In the genomic region with DNA sequence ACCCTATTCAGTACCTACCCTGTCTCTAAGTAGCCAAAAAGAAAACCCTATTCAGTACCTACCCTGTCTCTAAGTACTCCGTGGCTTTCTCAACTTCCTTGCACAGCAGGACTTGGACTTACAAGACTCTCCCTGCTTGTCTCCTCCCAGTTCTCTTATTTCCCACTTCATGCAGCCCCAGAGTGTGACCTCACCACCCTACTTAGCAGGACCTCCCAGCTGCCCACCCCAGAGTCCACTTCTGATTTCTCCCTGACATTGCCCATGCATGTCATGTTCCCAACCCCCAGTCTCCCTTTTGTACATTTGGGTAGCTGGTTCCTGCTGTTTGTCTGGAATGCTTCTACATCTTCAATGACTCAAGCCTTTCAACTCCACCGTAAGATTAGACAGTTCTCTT, we compare ENCODE assay signal across 8 mouse cellular contexts. TPM values are rescaled to one million over a fixed set of nuclear protein-coding genes. Genes with fewer than 3 reads are reported as not detected.
A peak's percentile ranks its signal among the peaks of the same experiment; 100 is the strongest.
DNase-seq lines count a peak whose midpoint lies in the region; ATAC-seq and TF ChIP-seq lines count a peak whose summit lies in the region.

No protein-coding gene starts in this region.

- H3K27me3 ChIP-seq in heart, postnatal 0 days (ENCODE audit: control insufficient read depth, insufficient read depth, low read length) = no peaks in the 10 kb centered on the region
- no peaks in the 10 kb centered on the region for H3K27me3 ChIP-seq in liver, postnatal 0 days (ENCODE audit: insufficient read depth, low read length)

- no peak for TF ChIP-seq POLR2A in cortical plate, adult 2 months (IDR thresholded peaks at IDR 0.05; ENCODE audit: extremely low read depth, insufficient read depth, low read length)

- WGBS in heart, postnatal 0 days = 0% methylated on average over 2 of the region's 2 CpGs
- WGBS in liver, postnatal 0 days (ENCODE audit: insufficient replicate concordance) = 19% methylated on average over 2 of the region's 2 CpGs

- H3K9me3 ChIP-seq in heart, postnatal 0 days (replicated peaks; ENCODE audit: control insufficient read depth, low read length) = no peaks in the 10 kb centered on the region
- no peaks in the 10 kb centered on the region for H3K9me3 ChIP-seq in liver, postnatal 0 days (ENCODE audit: low read length)

- peak overlapping the region; percentile 97 for H3K9ac ChIP-seq in heart, postnatal 0 days (replicated peaks; ENCODE audit: low read depth, low read length)
- peak overlapping the region; percentile 93 for H3K9ac ChIP-seq in liver, postnatal 0 days (replicated peaks)

- no peak for TF ChIP-seq CTCF in cortical plate, adult 2 months (IDR thresholded peaks at IDR 0.05; ENCODE audit: extremely low read depth, insufficient read depth, low read length)
- TF ChIP-seq CTCF in heart, postnatal 0 days (IDR thresholded peaks at IDR 0.05; ENCODE audit: low read depth) = no peak
- no peak for TF ChIP-seq CTCF in liver, postnatal 0 days (IDR thresholded peaks at IDR 0.05; ENCODE audit: low read depth)

- H3K27ac ChIP-seq in cortical plate, adult 2 months (ENCODE audit: insufficient read depth, low read length) = no peak overlapping the region; the same call in 1 of the 2 replicates
- H3K27ac ChIP-seq in heart, postnatal 0 days (ENCODE audit: low read depth) = peak overlapping the region; percentile 100
- H3K27ac ChIP-seq in liver, postnatal 0 days (ENCODE audit: low read depth) = peak overlapping the region; percentile 100

- H3K4me2 ChIP-seq in heart, postnatal 0 days (ENCODE audit: low read depth, low read length) = peak overlapping the region; percentile 90
- H3K4me2 ChIP-seq in liver, postnatal 0 days (ENCODE audit: low read depth, low read length) = peak overlapping the region; percentile 98

- peaks cover 4% of the 10 kb centered on the region for H3K4me1 ChIP-seq in cortical plate, adult 2 months (ENCODE audit: control insufficient read depth, insufficient read depth, low read length)
- peaks cover 19% of the 10 kb centered on the region for H3K4me1 ChIP-seq in heart, postnatal 0 days (ENCODE audit: control insufficient read depth, insufficient read depth)
- H3K4me1 ChIP-seq in liver, postnatal 0 days (ENCODE audit: insufficient read depth) = peaks cover 32% of the 10 kb centered on the region

- peak; percentile 26 for DNase-seq in layer of hippocampus, adult 9-11 months
- no peak for DNase-seq in layer of hippocampus, postnatal 36 days
- peak; percentile 58 for DNase-seq in heart, postnatal 0 days (ENCODE audit: low spot score)
- DNase-seq in liver, postnatal 0 days = no peak
- peak; percentile 63 for DNase-seq in yolk sac, embryonic 10.5 days (ENCODE audit: low spot score)
- no peak for DNase-seq in ovary, postnatal 36 days (ENCODE audit: low spot score)
- DNase-seq in spleen, adult 18-20 months = no peak

- TF ChIP-seq EP300 in heart, postnatal 0 days (IDR thresholded peaks at IDR 0.05; ENCODE audit: low read depth) = no peak
- TF ChIP-seq EP300 in liver, postnatal 0 days (IDR thresholded peaks at IDR 0.05; ENCODE audit: low read depth) = no peak

- peak overlapping the region; percentile 99; the same call in 1 of the 2 replicates for H3K4me3 ChIP-seq in cortical plate, adult 2 months (ENCODE audit: insufficient read depth, low read length)
- H3K4me3 ChIP-seq in heart, postnatal 0 days (ENCODE audit: low read depth, low read length) = peak overlapping the region; percentile 95
- peak overlapping the region; percentile 97 for H3K4me3 ChIP-seq in liver, postnatal 0 days (ENCODE audit: low read depth, low read length)

- H3K36me3 ChIP-seq in heart, postnatal 0 days (replicated peaks; ENCODE audit: control insufficient read depth, insufficient read depth, low read length) = peaks cover 5% of the 10 kb centered on the region
- 0 out of 2 replicates have a peak, but pooled peaks cover 2% of the 10 kb centered on the region for H3K36me3 ChIP-seq in liver, postnatal 0 days (replicated peaks; ENCODE audit: insufficient read depth, low read length)

- ATAC-seq in heart, postnatal 0 days (ENCODE audit: insufficient read depth, low read depth) = no peak
- no peak for ATAC-seq in liver, postnatal 0 days

RNA-seq across cellular contexts. Expression of gene Brd2, which starts 1.1 kb away (rescaled TPM):
- total RNA-seq in layer of hippocampus, postnatal 36 days (2021) = 100 to 1,000 TPM; 182 to 193 TPM
- 181 and 184 TPM in 2 replicates for polyA plus RNA-seq in cortical plate, adult 2 months (2012; rRNA removed)
- total RNA-seq in heart, postnatal 0 days (2014; rRNA removed; ENCODE audit: low replicate concordance) = 83.2 and 87.5 TPM in 2 replicates
- 33.4 and 38.4 TPM in 2 replicates for polyA plus RNA-seq in heart, postnatal 0 days (2015; fragmentation: Nextera tagmentation; extraction: Ambion mirVana)
- polyA plus RNA-seq in liver, postnatal 0 days (2015; fragmentation: Nextera tagmentation; extraction: Ambion mirVana) = 29.2 and 32.5 TPM in 2 replicates

RNA-seq across cellular contexts. Expression of gene H2-DMa, which starts 4.2 kb away (rescaled TPM):
- total RNA-seq in layer of hippocampus, postnatal 36 days (2021) = 10 to 100 TPM; 26.7 to 31.7 TPM
- polyA plus RNA-seq in cortical plate, adult 2 months (2012; rRNA removed) = 27.3 and 29.4 TPM in 2 replicates
- total RNA-seq in heart, postnatal 0 days (2014; rRNA removed; ENCODE audit: low replicate concordance) = 2.6 and 7.2 TPM in 2 replicates
- 4.2 and 4.6 TPM in 2 replicates for polyA plus RNA-seq in heart, postnatal 0 days (2015; fragmentation: Nextera tagmentation; extraction: Ambion mirVana)
- 9.7 and 11.9 TPM in 2 replicates for polyA plus RNA-seq in liver, postnatal 0 days (2015; fragmentation: Nextera tagmentation; extraction: Ambion mirVana)

RNA-seq across cellular contexts. Expression of gene H2-DMb2, which starts 19.6 kb away (rescaled TPM):
- total RNA-seq in layer of hippocampus, postnatal 36 days (2021) = under 1 TPM; 0.67 to 0.96 TPM
- 0.79 and 0.84 TPM in 2 replicates for polyA plus RNA-seq in cortical plate, adult 2 months (2012; rRNA removed)
- 1.5 TPM in 1 of 2 replicates, not detected in the other for total RNA-seq in heart, postnatal 0 days (2014; rRNA removed; ENCODE audit: low replicate concordance)
- polyA plus RNA-seq in heart, postnatal 0 days (2015; fragmentation: Nextera tagmentation; extraction: Ambion mirVana) = 0.33 and 0.38 TPM in 2 replicates
- polyA plus RNA-seq in liver, postnatal 0 days (2015; fragmentation: Nextera tagmentation; extraction: Ambion mirVana) = 1.9 and 2.1 TPM in 2 replicates

RNA-seq across cellular contexts. Expression of gene H2-DMb1, which starts 29.4 kb away (rescaled TPM):
- total RNA-seq in layer of hippocampus, postnatal 36 days (2021) = 1 to 10 TPM in 1 of 2 experiments, under 1 TPM in 1; 0.95 to 1.7 TPM
- 3.6 and 4.5 TPM in 2 replicates for polyA plus RNA-seq in cortical plate, adult 2 months (2012; rRNA removed)
- total RNA-seq in heart, postnatal 0 days (2014; rRNA removed; ENCODE audit: low replicate concordance) = 0.19 TPM in 1 of 2 replicates, not detected in the other
- polyA plus RNA-seq in heart, postnatal 0 days (2015; fragmentation: Nextera tagmentation; extraction: Ambion mirVana) = 0.65 and 0.90 TPM in 2 replicates
- 3.9 and 4.0 TPM in 2 replicates for polyA plus RNA-seq in liver, postnatal 0 days (2015; fragmentation: Nextera tagmentation; extraction: Ambion mirVana)

RNA-seq across cellular contexts. Expression of gene H2-Oa, which starts 31.4 kb away (rescaled TPM):
- under 1 TPM; 0.35 to 0.42 TPM for total RNA-seq in layer of hippocampus, postnatal 36 days (2021)
- 1.4 and 1.7 TPM in 2 replicates for polyA plus RNA-seq in cortical plate, adult 2 months (2012; rRNA removed)
- not detected in 2 replicates for total RNA-seq in heart, postnatal 0 days (2014; rRNA removed; ENCODE audit: low replicate concordance)
- not detected in 2 replicates for polyA plus RNA-seq in heart, postnatal 0 days (2015; fragmentation: Nextera tagmentation; extraction: Ambion mirVana)
- 0.72 and 0.85 TPM in 2 replicates for polyA plus RNA-seq in liver, postnatal 0 days (2015; fragmentation: Nextera tagmentation; extraction: Ambion mirVana)

Comparison
In these comparisons a context has a peak if more than half of its experiments do, and no peak if none do; other contexts are left out.
1. DNase-seq: peak in layer of hippocampus, adult 9-11 months (single experiment), heart, postnatal 0 days (single experiment) and yolk sac, embryonic 10.5 days (single experiment); none in layer of hippocampus, postnatal 36 days (0 of 2), liver, postnatal 0 days (single experiment), ovary, postnatal 36 days (single experiment) and spleen, adult 18-20 months (0 of 2).
2. Peak in every context shown above with its lines, with median percentiles within 50 percentile points of each other: H3K4me3 ChIP-seq.